Mouse (Mus musculus) myocyte (in vitro differentiated cells): ENCODE measurements at regions not wholly inside any gene's neighbourhood (a gene's known extent, or its start where the extent isn't known, plus 50 kb on each side); places are given as distances from the start of the nearest gene placed in this dataset.

ENCODE experiments used
- H3K27me3 ChIP-seq: one replicate; pipeline ENCODE4 v1.6.1; 2011; ENCODE audit not compliant: control insufficient read depth, insufficient read depth, insufficient read length
- H3K36me3 ChIP-seq: one replicate; pipeline ENCODE4 v1.6.1; 2011; ENCODE audit not compliant: control insufficient read depth, insufficient read depth
- H3K4me2 ChIP-seq: one replicate; pipeline ENCODE4 v1.6.1; 2011; ENCODE audit warnings: low read depth, control low read depth
- H3K4me3 ChIP-seq: one replicate; pipeline ENCODE4 v1.5.1; 2011; ENCODE audit warnings: mild to moderate bottlenecking, control low read depth, moderate library complexity
- H3K79me2 ChIP-seq: one replicate; pipeline ENCODE4 v1.6.1; 2011; ENCODE audit not compliant: control insufficient read depth, insufficient read depth
- H3ac ChIP-seq: one replicate; pipeline ENCODE4 v1.6.1; 2011; ENCODE audit not compliant: control insufficient read depth, insufficient read length
- CEBPB ChIP-seq: IDR thresholded peaks from 2 replicates; pipeline ENCODE4 v1.6.1; 2011; ENCODE audit warnings: mild to moderate bottlenecking, moderate library complexity; ENCODE audit not compliant: poor library complexity, insufficient read depth, severe bottlenecking
- E2F4 ChIP-seq: IDR thresholded peaks from one replicate; pipeline ENCODE4 v1.6.1; 2011; ENCODE audit warnings: mild to moderate bottlenecking, control low read depth, moderate library complexity; ENCODE audit not compliant: insufficient read depth
- MAX ChIP-seq: IDR thresholded peaks from one replicate; pipeline ENCODE4 v1.6.1; 2011; ENCODE audit warnings: low read depth, mild to moderate bottlenecking, control low read depth
- MYOD1 ChIP-seq, 3 experiments: IDR thresholded peaks; one replicate each; pipeline ENCODE4 v1.6.1; 2011; ENCODE audit warnings: control low read depth in 2 of 3, low read depth in 2 of 3, mild to moderate bottlenecking in 2 of 3, moderate library complexity in 1 of 3; ENCODE audit not compliant: insufficient read length in 2 of 3, control insufficient read depth in 1 of 3
- MYOG ChIP-seq, 3 experiments: IDR thresholded peaks; one replicate each; pipeline ENCODE4 v1.6.1; 2011; ENCODE audit warnings: control low read depth in 2 of 3, low read depth in 2 of 3, mild to moderate bottlenecking in 2 of 3; ENCODE audit not compliant: insufficient read length in 2 of 3, control insufficient read depth in 1 of 3, insufficient read depth in 1 of 3
- POLR2A ChIP-seq: IDR thresholded peaks from one replicate; pipeline ENCODE4 v1.6.1; 2011; ENCODE audit warnings: low read depth, mild to moderate bottlenecking, control low read depth, moderate library complexity; ENCODE audit not compliant: insufficient read length
- POLR2AphosphoS2 ChIP-seq: IDR thresholded peaks from one replicate; pipeline ENCODE4 v1.6.1; 2011; ENCODE audit warnings: low read depth, control low read depth; ENCODE audit not compliant: insufficient read length
- REST ChIP-seq: IDR thresholded peaks from one replicate; pipeline ENCODE4 v1.6.1; 2011; ENCODE audit warnings: mild to moderate bottlenecking, control low read depth, moderate library complexity; ENCODE audit not compliant: insufficient read depth, insufficient read length
- SRF ChIP-seq: IDR thresholded peaks from one replicate; pipeline ENCODE4 v1.6.1; 2011; ENCODE audit warnings: low read depth; ENCODE audit not compliant: control insufficient read depth, insufficient read length
- TCF12 ChIP-seq: IDR thresholded peaks from one replicate; pipeline ENCODE4 v1.6.1; 2011; ENCODE audit warnings: mild to moderate bottlenecking, control low read depth; ENCODE audit not compliant: poor library complexity, insufficient read depth, severe bottlenecking
- TCF3 ChIP-seq: IDR thresholded peaks from one replicate; pipeline ENCODE4 v1.6.1; 2011; ENCODE audit warnings: low read depth, control low read depth; ENCODE audit not compliant: insufficient read length
- USF1 ChIP-seq: IDR thresholded peaks from one replicate; pipeline ENCODE4 v1.6.1; 2011; ENCODE audit warnings: low read depth, mild to moderate bottlenecking, control low read depth, moderate library complexity

DNA sequence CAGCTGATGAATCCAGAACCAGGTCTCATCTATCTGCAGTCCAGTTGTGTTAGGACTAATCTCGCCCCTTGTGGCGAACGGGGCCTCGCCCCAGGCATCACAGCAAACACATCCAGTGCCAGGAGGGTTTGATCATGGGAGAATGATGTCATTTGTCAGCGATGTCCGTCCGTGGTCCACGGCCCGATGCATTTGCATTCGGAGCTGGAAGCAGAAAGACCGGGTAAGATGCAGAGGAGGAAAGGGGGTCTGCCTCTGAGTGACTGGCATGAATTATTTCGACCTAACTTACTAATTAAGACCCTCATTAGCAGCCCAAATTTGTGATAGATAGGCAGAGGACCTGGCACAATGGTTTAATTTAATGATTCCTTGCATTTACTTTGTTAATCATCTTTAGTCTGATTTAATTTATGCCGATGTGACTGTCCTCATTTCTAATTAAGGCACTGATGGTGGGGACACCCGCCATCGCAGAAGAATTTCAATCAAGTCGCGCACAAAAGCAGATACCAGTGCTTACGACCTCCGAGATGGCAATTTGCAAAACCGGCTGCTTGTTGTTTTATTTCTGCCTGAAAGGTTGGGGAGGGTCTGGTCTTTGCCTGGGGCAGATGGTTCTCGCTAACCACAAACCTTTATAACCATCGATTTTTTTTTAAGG, 141.9 kb downstream of the Cryba4 start:
- no peak overlapping the region for H3K4me2 ChIP-seq
- H3K36me3 ChIP-seq = no peaks in the 10 kb centered on the region
- H3K27me3 ChIP-seq = peaks cover 28% of the 10 kb centered on the region
- H3K79me2 ChIP-seq = no peaks in the 10 kb centered on the region
- no peak overlapping the region for H3K4me3 ChIP-seq
- TF ChIP-seq REST (no peak), E2F4 (no peak), TCF12 (no peak), MYOG (IDR thresholded peaks at IDR 0.05; ENCODE audit: control insufficient read depth in 1 of 3, insufficient read depth in 1 of 3, insufficient read length in 2 of 3, low read depth in 2 of 3) (no peak), CEBPB (no peak), TCF3 (no peak), POLR2AphosphoS2 (no peak)
- no peak overlapping the region for H3ac ChIP-seq

DNA sequence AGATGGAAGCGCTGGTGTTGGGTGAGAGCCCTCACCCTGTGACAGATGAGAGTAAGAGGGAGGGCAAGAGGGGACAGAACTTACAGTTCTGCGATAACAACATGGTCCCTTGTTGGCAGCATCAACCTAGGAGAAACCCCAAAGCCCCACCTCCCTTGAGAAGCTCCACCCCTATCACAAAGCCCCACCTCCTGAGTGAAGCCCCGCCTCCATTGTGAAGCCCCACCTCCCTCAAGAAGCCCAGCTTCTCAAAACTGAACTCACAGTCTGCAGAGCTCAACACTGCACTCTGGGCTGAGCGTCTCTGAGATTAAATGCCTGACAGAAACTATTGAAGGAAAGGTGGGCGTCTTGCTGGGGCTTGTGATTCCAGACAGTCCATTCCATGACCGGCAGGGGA, 131.6 kb downstream of the Cryba4 start:
- no peak overlapping the region for H3ac ChIP-seq
- no peaks in the 10 kb centered on the region for H3K36me3 ChIP-seq
- peaks cover 96% of the 10 kb centered on the region for H3K27me3 ChIP-seq
- no peak overlapping the region for H3K4me3 ChIP-seq
- TF ChIP-seq POLR2AphosphoS2 = no peak
- no peak for TF ChIP-seq MAX
- no peak for TF ChIP-seq MYOG (IDR thresholded peaks at IDR 0.05; ENCODE audit: control insufficient read depth in 1 of 3, insufficient read depth in 1 of 3, insufficient read length in 2 of 3, low read depth in 2 of 3)
- no peak for TF ChIP-seq TCF12
- H3K79me2 ChIP-seq = no peaks in the 10 kb centered on the region
- H3K4me2 ChIP-seq = no peak overlapping the region

DNA sequence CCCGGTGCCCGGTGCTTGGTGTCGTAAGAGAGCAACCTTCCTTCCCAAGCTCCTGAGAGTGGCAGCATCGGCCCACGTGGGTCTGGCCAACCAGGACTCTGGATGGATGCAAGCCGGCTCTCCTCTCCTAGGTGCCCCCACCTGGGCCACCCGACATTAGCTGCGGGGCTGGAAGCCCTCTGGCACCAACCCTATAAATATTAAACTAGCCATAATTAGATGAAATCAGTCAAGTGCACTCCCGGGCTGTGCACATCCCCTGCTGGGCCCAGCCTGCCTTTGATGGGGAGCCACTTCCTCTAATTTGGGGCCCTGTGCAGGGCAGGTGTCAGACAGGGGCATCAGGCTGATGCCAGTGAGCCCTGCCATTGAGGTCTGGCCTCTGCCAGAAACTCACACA, 130.8 kb downstream of the Cryba4 start:
- H3K27me3 ChIP-seq = peaks cover 91% of the 10 kb centered on the region
- H3K36me3 ChIP-seq = no peaks in the 10 kb centered on the region
- TF ChIP-seq MAX (no peak), REST (no peak), MYOD1 (IDR thresholded peaks at IDR 0.05; ENCODE audit: control insufficient read depth in 1 of 3, insufficient read length in 2 of 3, low read depth in 2 of 3) (no peak), SRF (no peak), TCF12 (no peak), E2F4 (no peak), MYOG (IDR thresholded peaks at IDR 0.05; ENCODE audit: control insufficient read depth in 1 of 3, insufficient read depth in 1 of 3, insufficient read length in 2 of 3, low read depth in 2 of 3) (no peak), USF1 (no peak), POLR2A (no peak), CEBPB (no peak), POLR2AphosphoS2 (no peak), TCF3 (no peak)

DNA sequence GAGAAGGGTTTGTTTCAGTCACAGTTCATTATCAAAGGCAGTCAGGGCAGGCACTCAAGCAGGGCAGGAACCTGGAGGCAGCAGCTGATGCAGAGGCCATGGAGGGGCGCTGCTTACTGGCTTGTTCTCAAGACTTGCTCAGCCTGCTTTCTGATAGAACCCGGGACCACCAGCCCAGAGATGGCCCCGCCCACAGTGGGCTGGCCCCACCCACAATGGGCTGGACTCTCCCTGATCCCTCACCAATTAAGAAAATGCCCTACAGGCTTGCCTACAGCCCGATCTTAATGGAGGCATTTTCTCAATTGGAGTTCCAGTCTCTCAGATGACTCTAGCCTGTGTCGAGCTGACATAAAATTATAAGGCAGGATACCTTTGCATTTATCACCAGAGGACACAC, 129.7 kb downstream of the Cryba4 start:
- H3K79me2 ChIP-seq = no peaks in the 10 kb centered on the region
- no peak overlapping the region for H3K4me3 ChIP-seq
- H3ac ChIP-seq = no peak overlapping the region
- peaks cover 81% of the 10 kb centered on the region for H3K27me3 ChIP-seq
- H3K4me2 ChIP-seq = no peak overlapping the region
- TF ChIP-seq POLR2AphosphoS2 (no peak), MYOG (IDR thresholded peaks at IDR 0.05; ENCODE audit: control insufficient read depth in 1 of 3, insufficient read depth in 1 of 3, insufficient read length in 2 of 3, low read depth in 2 of 3) (no peak), REST (no peak), TCF3 (no peak), E2F4 (no peak), TCF12 (no peak), MAX (no peak), USF1 (no peak), CEBPB (no peak), MYOD1 (IDR thresholded peaks at IDR 0.05; ENCODE audit: control insufficient read depth in 1 of 3, insufficient read length in 2 of 3, low read depth in 2 of 3) (no peak), SRF (no peak), POLR2A (no peak)
- no peaks in the 10 kb centered on the region for H3K36me3 ChIP-seq

More for the DNA sequence above, 130.8 kb downstream of the Cryba4 start:
- Histone ChIP-seq H3ac (no peak overlapping the region), H3K4me3 (no peak overlapping the region), H3K79me2 (no peaks in the 10 kb centered on the region), H3K4me2 (no peak overlapping the region)

DNA sequence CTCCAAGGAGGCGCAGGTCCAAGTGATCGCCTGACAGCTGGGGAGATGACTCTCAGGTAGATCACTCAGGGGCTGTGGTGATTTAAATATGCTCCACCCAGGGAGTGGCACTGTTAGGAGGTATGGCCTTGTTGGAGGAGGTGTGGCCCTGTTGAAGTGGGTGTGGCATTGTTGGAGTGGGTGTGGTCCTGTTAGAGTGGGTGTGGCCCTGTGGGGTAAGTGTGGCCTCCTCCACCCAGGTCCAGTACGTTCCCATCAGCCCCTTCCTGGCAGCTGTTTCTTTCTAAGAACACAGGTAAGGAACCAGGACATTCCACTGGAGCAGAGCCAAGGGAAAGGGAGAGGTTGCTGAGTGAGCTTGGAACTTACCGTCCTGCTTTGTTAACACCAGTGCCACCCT, 125.1 kb downstream of the Cryba4 start:
- Histone ChIP-seq H3K79me2 (no peaks in the 10 kb centered on the region), H3ac (no peak overlapping the region), H3K36me3 (no peaks in the 10 kb centered on the region), H3K27me3 (peaks cover 44% of the 10 kb centered on the region), H3K4me2 (no peak overlapping the region), H3K4me3 (no peak overlapping the region)
- TF ChIP-seq MAX (no peak), SRF (no peak), POLR2AphosphoS2 (no peak), POLR2A (no peak), TCF12 (no peak), E2F4 (no peak), REST (no peak), MYOG (IDR thresholded peaks at IDR 0.05; ENCODE audit: control insufficient read depth in 1 of 3, insufficient read depth in 1 of 3, insufficient read length in 2 of 3, low read depth in 2 of 3) (no peak), USF1 (no peak), CEBPB (no peak)
